Mouse (Mus musculus) CH12.LX (cell line): ENCODE measurements around the gene Slc2a4. TPM values are rescaled to one million over a fixed set of nuclear protein-coding genes. Genes with fewer than 3 reads are reported as not detected.

Experiments
- DNase-seq: peaks from one replicate; pipeline ENCODE4 v3.0.0-alpha.2; 2013; ENCODE audit errors: extremely low read depth
- H3K27ac ChIP-seq: 2 replicates; pipeline ENCODE4 v1.5.1; 2012; ENCODE audit warnings: low read depth, mild to moderate bottlenecking, control low read depth, moderate library complexity; ENCODE audit not compliant: insufficient read depth
- H3K27me3 ChIP-seq: replicated peaks from 2 replicates; pipeline ENCODE3; 2012; ENCODE audit warnings: inconsistent platforms
- H3K36me3 ChIP-seq, 2 experiments: replicated peaks in 1 of 2; 2 replicates each; pipeline versions ENCODE3 to v1.6.1; 2012; ENCODE audit warnings: inconsistent platforms in 1 of 2, low read length in 1 of 2, mild to moderate bottlenecking in 1 of 2, mixed read lengths in 1 of 2, moderate library complexity in 1 of 2; ENCODE audit not compliant: control insufficient read depth in 1 of 2, insufficient read depth in 1 of 2
- H3K4me1 ChIP-seq, 2 experiments: 2 replicates each; pipeline ENCODE4 v1.6.1; 2012; ENCODE audit warnings: inconsistent platforms in 1 of 2, moderate library complexity in 1 of 2; ENCODE audit not compliant: insufficient read depth in 2 of 2, control insufficient read depth in 1 of 2
- H3K4me2 ChIP-seq: 2 replicates; pipeline ENCODE4 v1.6.1; 2012; ENCODE audit warnings: low read depth, mild to moderate bottlenecking, control low read depth; ENCODE audit not compliant: poor library complexity, insufficient read depth, severe bottlenecking
- H3K4me3 ChIP-seq, 3 experiments: fragments of 150-350 bp in 1 of 3; sonication (generic) in 1 of 3; replicated peaks in 1 of 3; 2 replicates each; pipeline versions ENCODE3 to v1.5.1; 2011 to 2012; ENCODE audit warnings: low read depth in 2 of 3, low read length in 2 of 3, mild to moderate bottlenecking in 2 of 3, moderate library complexity in 2 of 3, control low read depth in 1 of 3, improper control_type of control experiment in 1 of 3, inconsistent platforms in 1 of 3, mixed read lengths in 1 of 3; ENCODE audit not compliant: poor library complexity in 1 of 3
- H3K79me2 ChIP-seq: replicated peaks from 2 replicates; pipeline ENCODE4 v1.6.1; 2012; ENCODE audit warnings: mild to moderate bottlenecking, moderate library complexity; ENCODE audit not compliant: control insufficient read depth, poor library complexity, insufficient read depth, severe bottlenecking; ENCODE audit errors: extremely low read depth
- H3K9ac ChIP-seq: 2 replicates; pipeline ENCODE4 v1.6.1; 2012; ENCODE audit warnings: low read depth, mild to moderate bottlenecking, control low read depth, moderate library complexity; ENCODE audit not compliant: insufficient read depth
- H3K9me3 ChIP-seq: replicated peaks from 2 replicates; pipeline ENCODE3; 2012; ENCODE audit warnings: low read length, inconsistent platforms, mixed read lengths
- BHLHE40 ChIP-seq: IDR thresholded peaks from 2 replicates; pipeline ENCODE4 v1.6.1; 2011; ENCODE audit warnings: mild to moderate bottlenecking, low read depth, low read length, improper control_type of control experiment
- E2F4 ChIP-seq: IDR thresholded peaks from 2 replicates; pipeline ENCODE4 v1.6.1; 2011; ENCODE audit warnings: low read depth, low read length, improper control_type of control experiment; ENCODE audit not compliant: insufficient replicate concordance
- ELF1 ChIP-seq: IDR thresholded peaks from 2 replicates; pipeline ENCODE4 v1.6.1; 2014; ENCODE audit warnings: low read depth, mild to moderate bottlenecking, inconsistent platforms, low read length, improper control_type of control experiment
- GABPA ChIP-seq: IDR thresholded peaks from 2 replicates; pipeline ENCODE4 v1.6.1; 2012; ENCODE audit warnings: low read depth, low read length, improper control_type of control experiment, inconsistent platforms; ENCODE audit not compliant: insufficient replicate concordance
- HCFC1 ChIP-seq: IDR thresholded peaks from 2 replicates; pipeline ENCODE4 v1.6.1; 2012; ENCODE audit warnings: low read depth, mild to moderate bottlenecking, inconsistent platforms, low read length, improper control_type of control experiment
- IRF4 ChIP-seq: IDR thresholded peaks from 2 replicates; pipeline ENCODE4 v1.6.1; 2014; ENCODE audit warnings: low read depth, mild to moderate bottlenecking, inconsistent platforms, low read length, improper control_type of control experiment
- JUN ChIP-seq: IDR thresholded peaks from 2 replicates; pipeline ENCODE4 v1.6.1; 2011; ENCODE audit warnings: low read depth, mild to moderate bottlenecking, low read length, improper control_type of control experiment, moderate library complexity; ENCODE audit not compliant: insufficient read depth
- MAFK ChIP-seq: IDR thresholded peaks from 2 replicates; pipeline ENCODE4 v1.6.1; 2011; ENCODE audit warnings: low read length, improper control_type of control experiment; ENCODE audit not compliant: insufficient replicate concordance
- MAX ChIP-seq: IDR thresholded peaks from 2 replicates; pipeline ENCODE4 v1.6.1; 2011; ENCODE audit warnings: low read length, improper control_type of control experiment
- MAZ ChIP-seq: IDR thresholded peaks from 2 replicates; pipeline ENCODE4 v1.6.1; 2012; ENCODE audit warnings: low read depth, mild to moderate bottlenecking, inconsistent platforms, low read length, improper control_type of control experiment, moderate library complexity
- MEF2A ChIP-seq: IDR thresholded peaks from 2 replicates; pipeline ENCODE4 v1.6.1; 2014; ENCODE audit warnings: low read depth, mild to moderate bottlenecking, inconsistent platforms, low read length, improper control_type of control experiment, borderline replicate concordance
- MXI1 ChIP-seq: IDR thresholded peaks from 2 replicates; pipeline ENCODE4 v1.6.1; 2011; ENCODE audit warnings: mild to moderate bottlenecking, low read depth, low read length, improper control_type of control experiment
- MYC ChIP-seq: IDR thresholded peaks from 2 replicates; pipeline ENCODE4 v1.6.1; 2011; ENCODE audit warnings: low read depth, mild to moderate bottlenecking, improper control_type of control experiment, low read length
- NRF1 ChIP-seq: IDR thresholded peaks from 2 replicates; pipeline ENCODE4 v1.6.1; 2014; ENCODE audit warnings: low read depth, mild to moderate bottlenecking, inconsistent platforms, low read length, improper control_type of control experiment, moderate library complexity
- POLR2A ChIP-seq: IDR thresholded peaks from 2 replicates; pipeline ENCODE4 v1.6.1; 2011; ENCODE audit warnings: low read depth, mild to moderate bottlenecking, improper control_type of control experiment, low read length
- POLR2AphosphoS2 ChIP-seq: IDR thresholded peaks from 2 replicates; pipeline ENCODE4 v1.6.1; 2011; ENCODE audit warnings: low read depth, low read length, improper control_type of control experiment
- RCOR1 ChIP-seq: conservative IDR thresholded peaks from 2 replicates; pipeline ENCODE4 v1.6.1; 2012; ENCODE audit warnings: low read depth, mild to moderate bottlenecking, inconsistent platforms, low read length, improper control_type of control experiment
- SIN3A ChIP-seq: IDR thresholded peaks from 2 replicates; pipeline ENCODE4 v1.6.1; 2012; ENCODE audit warnings: low read length, improper control_type of control experiment, inconsistent platforms
- SMC3 ChIP-seq: IDR thresholded peaks from 2 replicates; pipeline ENCODE4 v1.6.1; 2011; ENCODE audit warnings: low read depth, low read length, improper control_type of control experiment
- TBP ChIP-seq: conservative IDR thresholded peaks from 2 replicates; pipeline ENCODE4 v1.6.1; 2011; ENCODE audit warnings: low read depth, low read length, improper control_type of control experiment
- TCF12 ChIP-seq: IDR thresholded peaks from 2 replicates; pipeline ENCODE4 v1.6.1; 2014; ENCODE audit warnings: low read depth, mild to moderate bottlenecking, inconsistent platforms, low read length, improper control_type of control experiment
- UBTF ChIP-seq: IDR thresholded peaks from 2 replicates; pipeline ENCODE4 v1.6.1; 2012; ENCODE audit warnings: low read depth, mild to moderate bottlenecking, inconsistent platforms, low read length, improper control_type of control experiment, moderate library complexity
- USF1 ChIP-seq: IDR thresholded peaks from 2 replicates; pipeline ENCODE4 v1.6.1; 2014; ENCODE audit warnings: low read depth, mild to moderate bottlenecking, inconsistent platforms, low read length, improper control_type of control experiment
- USF2 ChIP-seq: conservative IDR thresholded peaks from 2 replicates; pipeline ENCODE4 v1.6.1; 2011; ENCODE audit warnings: low read depth, low read length, improper control_type of control experiment
- ZC3H11A ChIP-seq: IDR thresholded peaks from 2 replicates; pipeline ENCODE4 v1.6.1; 2012; ENCODE audit warnings: low read depth, mild to moderate bottlenecking, inconsistent platforms, low read length, improper control_type of control experiment
- ZKSCAN1 ChIP-seq: IDR thresholded peaks from 2 replicates; pipeline ENCODE4 v1.6.1; 2012; ENCODE audit warnings: low read depth, inconsistent platforms, low read length, improper control_type of control experiment, borderline replicate concordance
- ZMIZ1 ChIP-seq: IDR thresholded peaks from 2 replicates; pipeline ENCODE4 v1.6.1; 2012; ENCODE audit warnings: low read depth, mild to moderate bottlenecking, inconsistent platforms, low read length, improper control_type of control experiment
- dilution Hi-C: fragments of 300-500 bp; cut with MboI; formaldehyde crosslinking; loops from 2 replicates; pipeline ENCODE4 v1.14.3; 2020; ENCODE audit warnings: low sequenced_read_pairs; ENCODE audit not compliant: extremely low pct_unique_long_range_greater_than_20kb, extremely low pct_ligation_motif_present
- in situ Hi-C: fragments of 300-500 bp; cut with MboI; formaldehyde crosslinking; loops from 3 replicates; pipeline ENCODE4 v1.14.3; 2019; ENCODE audit warnings: low sequenced_read_pairs, low pct_ligation_motif_present, low pct_unique_long_range_greater_than_20kb, mixed read lengths
- polyA plus RNA-seq: library from polyadenylated mRNA; unstranded; fragments of >175 nt; gene quantifications from 2 replicates; pipeline ENCODE4 v1.2.1, GENCODE M21; 2012; ENCODE audit warnings: low read depth; ENCODE audit not compliant: insufficient read length
- total RNA-seq, 2 experiments: library from RNA; depleted of rRNA; stranded (reverse); fragments of 300-350 nt in 1 of 2; fragments of >200 nt in 1 of 2; gene quantifications; 2 replicates each; pipeline ENCODE4 v1.2.3; 2012 to 2014

Slc2a4 gene
- 2.2 and 2.6 TPM in 2 replicates for total RNA-seq (2012; rRNA removed)
- 3.1 and 3.8 TPM in 2 replicates for total RNA-seq (2014; rRNA removed)
- polyA plus RNA-seq = 2.3 and 2.4 TPM in 2 replicates

DNA sequence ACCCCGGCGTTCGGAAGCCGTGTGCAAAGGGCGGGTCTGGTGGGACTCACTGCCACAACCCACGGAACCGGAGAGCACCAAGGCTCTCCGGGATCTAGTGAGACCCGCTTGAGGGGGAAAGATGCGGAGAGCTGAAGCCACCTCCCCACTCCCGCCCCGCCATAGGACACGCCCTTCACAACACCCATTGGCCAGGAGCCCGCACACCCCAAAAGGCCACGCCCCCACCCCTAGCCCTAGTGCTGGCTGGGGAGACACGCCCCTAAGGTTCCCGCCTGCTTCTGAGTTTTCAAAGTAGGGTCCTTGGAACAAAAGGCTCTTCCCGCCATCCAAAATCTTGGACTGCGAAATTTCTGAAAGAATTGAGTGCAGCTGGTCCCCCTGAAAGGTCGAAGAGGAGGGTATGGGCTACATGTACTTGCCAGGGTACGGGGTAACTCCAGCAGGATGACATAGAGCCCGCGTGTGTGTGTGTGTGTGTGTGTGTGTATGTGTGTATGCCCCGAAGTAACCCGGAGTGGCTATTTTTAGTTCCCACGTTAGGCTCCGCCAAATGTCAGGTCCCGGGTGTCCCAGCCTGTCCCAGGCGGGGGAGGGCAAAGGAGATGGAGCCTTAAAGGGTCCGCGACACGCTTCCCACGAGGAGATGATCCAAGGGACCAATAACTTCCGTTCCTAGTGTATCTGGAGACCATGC is at the start of gene Slc2a4:
TSS of gene Slc2a4 (minus strand) at position 123 of the 697 bp plus-strand sequence.
- no peak for TF ChIP-seq ZMIZ1
- TF ChIP-seq TBP = 0 out of 2 replicates have a peak, but pooled peaks have one; percentile 23
- TF ChIP-seq MAZ = 0 out of 2 replicates have a peak, but pooled peaks have one; percentile 49
- 0 out of 2 replicates have a peak, but pooled peaks have one; percentile 40 for TF ChIP-seq E2F4
- peak; percentile 70; the same call in 1 of the 2 replicates for TF ChIP-seq MXI1
- peak; percentile 65; the same call in 1 of the 2 replicates for TF ChIP-seq SIN3A
- TF ChIP-seq POLR2A = peak; percentile 55
- no peak for TF ChIP-seq TCF12
- TF ChIP-seq IRF4 = no peak; the same call in 1 of the 2 replicates
- no peak for TF ChIP-seq MAFK
- TF ChIP-seq, all 38 proteins: peak for 6
- H3K27me3 ChIP-seq = peaks cover 14% of the 10 kb centered on the region
- no peaks in the 10 kb centered on the region for H3K9me3 ChIP-seq
- no peak within 1 kb of the TSS for H3K9ac ChIP-seq
- peak within 1 kb of the TSS; percentile 24 to 56 (median 43) for H3K4me3 ChIP-seq
- dilution Hi-C loops (no loop called here), in situ Hi-C loops (no loop called here)
- no peak within 1 kb of the TSS for H3K27ac ChIP-seq
- peaks cover 23 to 39% of the 10 kb centered on the region in 2 experiments for H3K4me1 ChIP-seq
- peaks cover 0 to 10% of the 10 kb centered on the region in 2 experiments for H3K36me3 ChIP-seq
- no peaks in the 10 kb centered on the region for H3K79me2 ChIP-seq
- DNase-seq = peak; percentile 94
- H3K4me2 ChIP-seq = peak within 1 kb of the TSS; percentile 79

DNA sequence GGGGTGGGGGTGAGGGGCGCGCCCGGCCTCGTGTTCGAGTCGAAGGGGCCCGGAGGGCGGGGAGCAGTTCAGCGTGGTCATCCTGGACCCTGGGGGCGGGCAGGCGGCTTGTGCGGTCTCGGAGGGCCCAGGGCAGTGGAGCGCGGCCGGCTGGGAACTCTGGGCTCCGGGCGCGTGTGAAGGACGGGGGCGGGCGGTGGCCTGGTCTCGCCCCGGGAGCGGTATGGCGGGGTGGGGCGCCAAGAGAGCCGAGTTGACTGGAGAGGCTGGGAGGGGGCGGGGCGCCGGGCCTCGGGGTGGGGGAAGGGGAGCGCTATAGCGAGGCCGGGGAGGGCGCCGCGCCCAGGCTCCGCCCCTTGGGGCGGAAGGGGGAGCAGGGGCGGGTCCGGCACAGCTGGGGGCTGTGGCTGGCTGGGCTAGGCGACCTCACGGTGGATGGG is 49.1 kb upstream of the Slc2a4 start:
- in situ Hi-C loops = no loop called here
- Histone ChIP-seq H3K27ac (peak overlapping the region; percentile 73), H3K27me3 (no peaks in the 10 kb centered on the region), H3K36me3 (peaks cover 43 to 52% of the 10 kb centered on the region in 2 experiments), H3K79me2 (peaks cover 58% of the 10 kb centered on the region), H3K9ac (peak overlapping the region; percentile 94), H3K4me1 (peaks cover 15 to 62% of the 10 kb centered on the region in 2 experiments; a peak in 3 of 4 replicates), H3K9me3 (no peaks in the 10 kb centered on the region), H3K4me2 (peak overlapping the region; percentile 86), H3K4me3 (peak overlapping the region; percentile 89 to 99 (median 91))
- DNase-seq = peak; percentile 90
- dilution Hi-C loops = no loop called here
- TF ChIP-seq BHLHE40 (0 out of 2 replicates have a peak, but pooled peaks have one; percentile 26), HCFC1 (peak; percentile 9; the same call in 1 of the 2 replicates), MAFK (no peak), RCOR1 (no peak), ZC3H11A (no peak), MAX (peak; percentile 69), MYC (peak; percentile 54; the same call in 1 of the 2 replicates), POLR2AphosphoS2 (peak; percentile 45; the same call in 1 of the 2 replicates), NRF1 (peak; percentile 28; the same call in 1 of the 2 replicates), IRF4 (peak; percentile 38; the same call in 1 of the 2 replicates), GABPA (no peak), UBTF (peak; percentile 82; the same call in 1 of the 2 replicates), USF2 (no peak), POLR2A (peak; percentile 86), MXI1 (peak; percentile 81), JUN (no peak), MEF2A (0 out of 2 replicates have a peak, but pooled peaks have one; percentile 15), SIN3A (peak; percentile 34; the same call in 1 of the 2 replicates), ELF1 (peak; percentile 69), MAZ (peak; percentile 70; the same call in 1 of the 2 replicates), ZKSCAN1 (no peak), E2F4 (no peak), SMC3 (no peak), USF1 (no peak)
